Mouse (Mus musculus): ENCODE results near the gene Bend3. TPM values are rescaled to one million over a fixed set of nuclear protein-coding genes. Genes with fewer than 3 reads are reported as not detected.

Bend3 gene
- total RNA-seq, 1 experiment from 2014 or later: 8.4 TPM

DNA sequence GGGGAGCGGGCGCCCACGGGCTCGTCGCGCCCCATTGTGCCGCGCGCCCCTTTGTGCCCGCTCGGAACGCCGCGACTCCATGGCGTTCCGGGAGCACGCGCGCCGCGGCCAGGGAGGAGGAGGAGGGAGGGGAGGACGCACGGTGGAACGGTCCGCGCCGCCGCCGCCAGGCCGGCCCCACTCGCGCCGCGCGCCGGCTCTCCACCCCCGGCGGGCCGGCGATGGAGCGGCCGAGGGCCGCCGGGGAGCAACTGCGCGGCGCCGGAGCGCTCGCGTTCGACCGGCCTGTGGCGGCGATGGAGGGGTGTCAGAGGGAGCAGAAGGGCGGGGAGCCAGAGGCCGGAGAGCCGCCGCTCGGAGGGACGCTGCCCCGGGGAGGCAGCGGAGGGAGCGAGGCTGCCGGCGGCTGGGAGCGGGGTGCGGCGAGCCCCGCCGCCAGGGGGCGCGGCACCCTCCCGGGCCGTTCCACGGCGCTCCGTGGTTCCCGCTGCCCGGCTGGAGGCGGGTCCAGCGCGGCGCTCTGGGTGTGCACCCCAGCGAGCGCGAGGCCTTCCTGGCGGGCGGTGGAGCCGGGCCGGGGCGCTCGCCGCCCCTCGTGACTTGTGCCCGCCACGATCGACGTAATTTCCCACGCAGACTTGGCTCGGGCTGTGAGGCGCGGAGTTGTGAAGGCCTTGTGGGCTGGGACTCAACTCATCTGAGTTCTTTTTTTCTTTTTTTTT lies 966 bp downstream of the Bend3 start:
- peak; percentile 78 for ATAC-seq (replicated peaks; ENCODE audit: low read depth, poor library complexity, severe bottlenecking)

DNA sequence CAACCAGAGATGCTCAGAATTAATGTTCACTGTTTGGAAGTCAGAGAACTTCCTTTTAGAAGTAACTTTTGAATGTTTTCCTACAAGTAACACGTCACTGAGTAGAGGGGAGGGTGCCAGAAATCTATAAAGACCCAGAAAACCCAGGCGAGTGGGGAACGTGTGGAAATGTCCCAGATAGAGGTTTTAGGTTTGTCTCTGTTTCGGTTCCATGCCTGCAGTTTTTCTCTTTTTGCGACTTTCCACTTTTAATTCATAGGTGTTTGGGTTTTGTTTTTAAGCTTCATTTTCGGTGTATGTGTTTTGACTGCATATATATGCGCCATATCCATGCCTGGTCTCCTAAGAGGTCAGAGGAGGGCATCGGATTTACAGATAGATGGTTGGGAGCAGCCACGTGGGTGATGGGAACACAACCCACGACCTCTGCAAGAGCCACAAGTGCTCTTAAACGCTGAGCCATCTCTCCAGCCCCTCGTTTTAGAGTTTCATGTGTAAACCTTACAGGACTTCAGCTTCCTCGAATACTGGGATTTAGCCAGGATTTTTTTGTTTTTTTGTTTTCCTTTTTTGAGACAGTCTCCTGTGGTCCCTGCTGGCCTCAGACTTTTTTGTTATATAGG lies 1.7 kb downstream of the Bend3 start:
- no peak for ATAC-seq (replicated peaks; ENCODE audit: low read depth, poor library complexity, severe bottlenecking)

- ATAC-seq (replicated peaks; ENCODE audit: low read depth, poor library complexity, severe bottlenecking): no peak
Observed at GRCm38 (mm10) chr10:43481179-43481578, 2.5 kb downstream of the Bend3 start.

DNA sequence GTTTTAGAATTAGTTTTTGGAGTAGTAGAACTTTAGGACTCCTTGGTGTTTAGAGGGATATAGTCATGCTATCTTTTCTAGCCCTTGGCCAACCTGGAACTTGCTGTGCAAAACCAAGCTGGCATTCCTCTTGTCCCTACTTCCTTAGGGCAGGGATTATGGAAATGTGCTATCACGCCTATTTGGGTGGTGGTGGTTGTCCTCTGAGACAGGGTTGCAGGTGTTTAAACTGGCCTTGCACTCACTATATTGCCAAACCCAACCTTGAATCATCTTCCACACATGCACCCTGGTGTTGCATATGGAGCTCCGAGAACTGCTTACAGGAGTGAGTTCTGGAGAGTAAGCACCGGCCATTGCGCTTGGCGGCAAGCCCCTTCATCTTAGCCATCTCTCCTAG lies 3.4 kb downstream of the Bend3 start:
- no peak for ATAC-seq (replicated peaks; ENCODE audit: low read depth, poor library complexity, severe bottlenecking)

GRCm38 (mm10) chr10:43483426-43483995 lies 4.9 kb downstream of the Bend3 start:
- ATAC-seq (replicated peaks; ENCODE audit: low read depth, poor library complexity, severe bottlenecking): no peak

GRCm38 (mm10) chr10:43485751-43486268 lies 7.2 kb downstream of the Bend3 start:
- ATAC-seq (replicated peaks; ENCODE audit: low read depth, poor library complexity, severe bottlenecking): peak; percentile 42; the same call in 1 of the 2 replicates

- ATAC-seq (replicated peaks; ENCODE audit: low read depth, poor library complexity, severe bottlenecking): no peak
Observed at GRCm38 (mm10) chr10:43487441-43488010, 8.9 kb downstream of the Bend3 start.

- no peak for ATAC-seq (replicated peaks; ENCODE audit: low read depth, poor library complexity, severe bottlenecking)
Observed at GRCm38 (mm10) chr10:43488258-43488657, 9.6 kb downstream of the Bend3 start.

GRCm38 (mm10) chr10:43489139-43489538 lies 10.5 kb downstream of the Bend3 start:
- ATAC-seq (replicated peaks; ENCODE audit: low read depth, poor library complexity, severe bottlenecking): no peak

- ATAC-seq (replicated peaks; ENCODE audit: low read depth, poor library complexity, severe bottlenecking): no peak
Observed at GRCm38 (mm10) chr10:43489550-43489949, 10.9 kb downstream of the Bend3 start.

DNA sequence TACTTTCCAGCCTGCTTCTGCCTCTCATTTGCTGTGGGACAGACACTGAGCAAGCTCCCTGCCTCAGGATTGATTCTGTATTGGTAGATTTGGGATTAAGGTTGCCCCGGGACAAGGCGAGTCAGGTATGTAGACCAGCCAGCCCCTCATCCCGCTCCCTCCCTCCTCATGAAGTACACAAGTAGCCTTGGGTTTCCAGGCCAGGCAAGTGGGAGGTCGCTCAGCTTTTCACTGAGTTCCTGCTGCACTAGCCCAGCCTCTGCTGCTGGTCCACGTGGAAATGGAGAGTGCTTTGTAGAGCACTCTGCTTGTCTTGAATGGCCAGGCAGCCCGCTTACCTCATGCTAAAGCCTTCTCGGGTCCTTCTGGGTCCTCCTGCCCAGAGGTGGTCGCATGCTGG lies 11.4 kb downstream of the Bend3 start:
- no peak for ATAC-seq (replicated peaks; ENCODE audit: low read depth, poor library complexity, severe bottlenecking)

DNA sequence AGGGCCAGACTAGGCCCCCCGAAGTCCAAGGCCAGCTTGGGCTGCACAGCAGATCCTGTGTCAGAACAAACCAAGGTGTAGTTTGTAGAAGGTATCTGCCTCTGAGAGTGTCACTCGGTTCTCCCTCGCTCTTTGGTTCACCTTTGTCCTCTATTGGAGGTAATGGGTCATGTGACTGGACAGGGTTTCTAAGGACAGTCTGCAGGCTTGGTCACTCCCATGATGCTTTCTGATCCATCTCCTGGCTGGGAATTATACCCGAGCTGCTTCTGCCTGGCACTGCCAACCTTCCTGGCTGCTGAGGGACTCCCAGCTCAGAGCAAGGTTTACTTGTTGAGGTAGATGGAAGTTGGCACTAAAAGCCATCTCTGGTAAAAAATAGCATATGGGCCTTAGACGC lies 12.2 kb downstream of the Bend3 start:
- no peak for ATAC-seq (replicated peaks; ENCODE audit: low read depth, poor library complexity, severe bottlenecking)

DNA sequence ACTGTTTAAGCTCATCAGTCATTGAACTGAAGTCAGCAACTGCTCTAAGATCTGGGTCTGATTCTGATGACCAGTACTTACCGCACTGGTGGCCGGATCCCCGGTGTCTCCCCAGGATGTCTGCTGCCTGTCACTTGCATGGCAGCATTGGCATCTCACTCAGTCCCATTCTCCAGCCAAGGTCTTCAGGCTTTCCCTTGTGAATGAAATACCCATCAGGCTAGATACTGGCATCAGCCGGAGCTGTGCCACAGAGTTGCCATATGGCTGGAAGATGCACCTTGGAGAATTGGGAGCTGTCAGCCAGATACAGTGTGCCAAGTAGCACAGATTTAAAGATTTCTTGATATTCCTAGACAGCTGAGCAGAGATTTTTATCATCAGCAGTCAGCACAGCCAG lies 24.0 kb downstream of the Bend3 start:
- ATAC-seq (replicated peaks; ENCODE audit: low read depth, poor library complexity, severe bottlenecking): no peak

GRCm38 (mm10) chr10:43504291-43504690 lies 25.7 kb downstream of the Bend3 start:
- ATAC-seq (replicated peaks; ENCODE audit: low read depth, poor library complexity, severe bottlenecking): peak; percentile 45; the same call in 1 of the 2 replicates

GRCm38 (mm10) chr10:43507051-43507450 lies 28.4 kb downstream of the Bend3 start:
- no peak for ATAC-seq (replicated peaks; ENCODE audit: low read depth, poor library complexity, severe bottlenecking)

DNA sequence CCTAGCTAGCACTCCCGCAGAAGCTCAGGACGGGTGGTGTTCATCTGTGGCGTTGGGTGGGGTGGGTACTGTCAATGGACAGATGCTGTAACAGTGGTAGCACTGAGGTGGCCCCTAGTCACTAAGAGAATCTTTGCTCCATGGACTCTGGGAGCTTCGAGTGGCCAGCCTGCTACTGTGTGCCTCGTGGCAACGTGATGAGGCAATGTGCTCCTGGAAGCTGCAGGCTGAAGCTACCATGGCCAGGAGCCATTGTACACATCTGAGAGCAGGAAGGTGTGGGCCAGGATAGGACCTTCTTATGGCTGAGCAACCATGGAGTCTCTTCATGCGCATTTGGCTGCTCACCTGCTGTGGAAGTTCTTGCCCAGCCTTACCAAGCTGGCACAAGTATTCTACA lies 30.6 kb downstream of the Bend3 start:
- no peak for ATAC-seq (replicated peaks; ENCODE audit: low read depth, poor library complexity, severe bottlenecking)

DNA sequence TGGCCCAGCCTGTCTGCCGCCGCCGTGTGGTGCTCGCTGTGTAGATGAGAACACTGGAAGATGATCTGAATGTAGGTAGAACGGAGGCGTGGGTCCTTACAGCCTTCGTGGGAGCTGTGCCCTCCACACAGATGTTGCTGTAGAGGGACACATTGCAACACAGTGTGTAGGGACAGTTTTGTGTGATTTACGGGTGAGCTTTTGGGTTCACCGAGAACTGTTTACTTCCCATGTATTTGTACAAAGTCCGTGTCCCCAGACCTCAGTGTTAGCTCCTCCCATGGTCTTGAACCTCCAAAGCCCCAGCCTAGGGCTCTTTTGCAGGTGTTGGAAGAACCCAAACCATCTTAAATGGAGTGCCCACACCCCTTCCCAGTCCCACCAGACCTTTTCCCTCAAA lies 34.3 kb downstream of the Bend3 start:
- ATAC-seq (replicated peaks; ENCODE audit: low read depth, poor library complexity, severe bottlenecking): no peak

DNA sequence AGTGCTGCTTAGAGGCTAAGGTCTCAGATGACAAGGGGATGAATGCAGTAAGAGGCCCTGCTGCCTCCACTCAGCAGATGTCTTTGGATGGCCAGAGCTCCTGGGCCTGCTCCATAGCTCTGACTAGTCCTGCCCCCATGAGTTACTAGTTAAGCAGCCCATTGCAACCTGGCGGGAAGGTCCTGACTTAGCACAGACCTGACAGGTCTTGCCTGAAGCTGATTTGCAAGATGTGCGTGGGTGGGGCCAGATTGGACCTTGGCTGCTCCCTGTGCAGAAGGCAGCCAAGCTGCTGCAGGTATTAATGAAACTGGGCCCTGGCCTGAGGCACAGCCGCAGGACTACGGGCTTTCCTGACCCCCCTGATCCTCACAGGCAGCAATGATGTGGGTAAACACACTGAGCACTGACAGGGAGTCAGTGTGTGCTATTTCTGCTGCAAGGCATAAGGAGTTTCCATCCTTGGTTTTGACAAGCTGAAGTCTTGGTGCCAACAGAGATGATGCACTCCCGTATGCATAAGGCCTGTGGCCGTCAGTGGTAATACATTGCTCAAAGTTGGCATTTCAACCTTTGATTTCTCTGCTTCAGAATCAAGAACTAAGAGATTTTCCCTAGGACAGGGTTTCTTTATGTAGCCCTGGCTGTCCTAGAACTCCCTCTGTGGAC lies 38.5 kb downstream of the Bend3 start:
- no peak for ATAC-seq (replicated peaks; ENCODE audit: low read depth, poor library complexity, severe bottlenecking)

- ATAC-seq (replicated peaks; ENCODE audit: low read depth, poor library complexity, severe bottlenecking): no peak
Observed at GRCm38 (mm10) chr10:43517836-43518235, 39.2 kb downstream of the Bend3 start.

- ATAC-seq (replicated peaks; ENCODE audit: low read depth, poor library complexity, severe bottlenecking): no peak
Observed at GRCm38 (mm10) chr10:43518368-43518767, 39.7 kb downstream of the Bend3 start.

Data from common myeloid progenitor, adult 5-6 weeks (primary cell).